Mouse (Mus musculus): ENCODE results near the gene Serinc2. TPM values are rescaled to one million over a fixed set of nuclear protein-coding genes. Genes with fewer than 3 reads are reported as not detected.

Gene Serinc2
- polyA plus RNA-seq (2015; fragmentation: Nextera tagmentation; extraction: Ambion mirVana), result 34.0 and 34.5 TPM in 2 replicates

DNA sequence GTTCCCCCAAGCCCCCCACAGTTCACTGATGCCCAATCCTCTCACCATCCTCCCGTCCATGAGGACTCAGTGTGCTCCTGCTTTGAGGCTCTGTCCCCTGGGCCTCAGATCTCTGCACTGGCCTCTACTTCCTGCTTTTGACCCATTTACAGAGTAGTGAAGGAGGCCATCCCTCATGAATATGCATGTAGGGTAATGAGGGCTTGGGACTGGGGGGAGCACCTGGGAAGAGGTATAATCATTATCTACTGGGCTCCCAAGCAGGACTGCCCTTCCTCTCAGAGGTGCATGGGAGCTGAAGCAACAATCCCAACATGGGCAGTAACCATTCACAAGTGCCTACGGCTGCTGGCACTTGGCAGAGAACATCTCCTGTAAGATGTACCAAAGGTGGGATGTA is at the start of gene Serinc2:
Gene Serinc2 (minus strand): TSS at position 101 of the 400 bp plus-strand sequence.
- WGBS, result 65% methylated on average over 2 of the region's 2 CpGs
- peaks cover 8% of the 10 kb centered on the region; the same call in 1 of the 2 replicates for H3K4me1 ChIP-seq
- no peak within 1 kb of the TSS for H3K4me3 ChIP-seq (replicated peaks)
- no peak within 1 kb of the TSS for H3K9ac ChIP-seq
- peaks cover 9% of the 10 kb centered on the region; the same call in 1 of the 2 replicates for H3K27me3 ChIP-seq (replicated peaks)
- no peaks in the 10 kb centered on the region for H3K36me3 ChIP-seq
- no peak for ATAC-seq (ENCODE audit: insufficient read depth, low FRiP score, low read depth)
- H3K4me2 ChIP-seq, result no peak within 1 kb of the TSS
- no peaks in the 10 kb centered on the region for H3K9me3 ChIP-seq
- H3K27ac ChIP-seq, result no peak within 1 kb of the TSS

- Histone ChIP-seq H3K27me3 (replicated peaks) (no peaks in the 10 kb centered on the region), H3K4me3 (replicated peaks) (no peak overlapping the region), H3K27ac (no peak overlapping the region), H3K4me2 (no peak overlapping the region), H3K9ac (no peak overlapping the region), H3K36me3 (peaks cover 29% of the 10 kb centered on the region), H3K9me3 (no peaks in the 10 kb centered on the region), H3K4me1 (no peaks in the 10 kb centered on the region)
- no peak for ATAC-seq (ENCODE audit: insufficient read depth, low FRiP score, low read depth)
- 86% methylated on average over 9 of the region's 9 CpGs for WGBS
These were observed 48.4 kb upstream of the Serinc2 start for GRCm38 (mm10) chr4:130327366-130327765.

GRCm38 (mm10) chr4:130325446-130325845 is 46.4 kb upstream of the Serinc2 start:
- no peak overlapping the region for H3K4me3 ChIP-seq (replicated peaks)
- no peaks in the 10 kb centered on the region for H3K9me3 ChIP-seq
- no peaks in the 10 kb centered on the region for H3K4me1 ChIP-seq
- no peak overlapping the region for H3K27ac ChIP-seq
- no peaks in the 10 kb centered on the region for H3K27me3 ChIP-seq (replicated peaks)
- no peak overlapping the region for H3K4me2 ChIP-seq
- WGBS, result 95% methylated on average over 2 of the region's 2 CpGs
- H3K9ac ChIP-seq, result no peak overlapping the region
- H3K36me3 ChIP-seq, result peaks cover 37% of the 10 kb centered on the region
- no peak for ATAC-seq (ENCODE audit: insufficient read depth, low FRiP score, low read depth)

- no peak for ATAC-seq (ENCODE audit: insufficient read depth, low FRiP score, low read depth)
- H3K36me3 ChIP-seq, result peaks cover 40% of the 10 kb centered on the region
- H3K27ac ChIP-seq, result no peak overlapping the region
- WGBS, result 73% methylated on average over 5 of the region's 5 CpGs
- H3K9ac ChIP-seq, result no peak overlapping the region
- H3K4me2 ChIP-seq, result no peak overlapping the region
- H3K4me3 ChIP-seq (replicated peaks), result no peak overlapping the region
- H3K4me1 ChIP-seq, result no peaks in the 10 kb centered on the region
- no peaks in the 10 kb centered on the region for H3K27me3 ChIP-seq (replicated peaks)
- no peaks in the 10 kb centered on the region for H3K9me3 ChIP-seq
These were observed 44.6 kb upstream of the Serinc2 start for GRCm38 (mm10) chr4:130323607-130324006.

- peaks cover 37% of the 10 kb centered on the region for H3K36me3 ChIP-seq
- WGBS, result 68% methylated on average over 1 of the region's 1 CpGs
- no peak for ATAC-seq (ENCODE audit: insufficient read depth, low FRiP score, low read depth)
These were observed 44.2 kb upstream of the Serinc2 start for GRCm38 (mm10) chr4:130323165-130323564.

GRCm38 (mm10) chr4:130322567-130322966 is 43.6 kb upstream of the Serinc2 start:
- H3K27me3 ChIP-seq (replicated peaks), result no peaks in the 10 kb centered on the region
- H3K36me3 ChIP-seq, result peaks cover 32% of the 10 kb centered on the region
- H3K9ac ChIP-seq, result no peak overlapping the region
- no peaks in the 10 kb centered on the region for H3K4me1 ChIP-seq
- no peak overlapping the region for H3K4me3 ChIP-seq (replicated peaks)
- ATAC-seq (ENCODE audit: insufficient read depth, low FRiP score, low read depth), result no peak
- H3K9me3 ChIP-seq, result no peaks in the 10 kb centered on the region
- no peak overlapping the region for H3K27ac ChIP-seq
- 73% methylated on average over 7 of the region's 7 CpGs for WGBS
- H3K4me2 ChIP-seq, result no peak overlapping the region

More at GRCm38 (mm10) chr4:130323165-130323564, 44.2 kb upstream of the Serinc2 start:
- Histone ChIP-seq H3K4me1 (no peaks in the 10 kb centered on the region), H3K9ac (no peak overlapping the region), H3K4me2 (no peak overlapping the region), H3K9me3 (no peaks in the 10 kb centered on the region), H3K27me3 (replicated peaks) (no peaks in the 10 kb centered on the region), H3K27ac (no peak overlapping the region), H3K4me3 (replicated peaks) (no peak overlapping the region)

GRCm38 (mm10) chr4:130321640-130322039 is 42.6 kb upstream of the Serinc2 start:
- Histone ChIP-seq H3K27me3 (replicated peaks) (no peaks in the 10 kb centered on the region), H3K9me3 (no peaks in the 10 kb centered on the region), H3K9ac (no peak overlapping the region), H3K4me2 (no peak overlapping the region), H3K36me3 (peaks cover 32% of the 10 kb centered on the region), H3K27ac (no peak overlapping the region), H3K4me1 (no peaks in the 10 kb centered on the region), H3K4me3 (replicated peaks) (no peak overlapping the region)
- ATAC-seq (ENCODE audit: insufficient read depth, low FRiP score, low read depth), result no peak
- WGBS, result 93% methylated on average over 7 of the region's 7 CpGs

DNA sequence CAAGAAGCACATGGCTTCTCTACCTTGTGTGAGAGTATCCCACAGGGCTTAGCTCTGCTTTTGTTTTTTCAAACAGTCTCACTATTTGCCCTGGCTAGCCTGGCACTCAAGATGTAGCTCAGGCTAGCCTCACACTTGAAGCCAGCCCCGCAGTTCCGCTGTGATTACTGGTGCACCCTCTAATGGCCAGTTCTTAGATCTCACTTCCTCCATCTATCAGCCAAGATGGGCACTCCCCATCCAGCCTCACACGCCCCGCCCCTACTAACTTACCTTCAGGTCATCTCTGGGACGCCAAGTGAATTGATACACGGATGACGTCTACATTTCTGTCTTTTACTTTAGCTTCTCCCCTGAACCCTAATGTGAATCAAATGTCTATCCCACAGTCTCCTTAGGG is 40.6 kb upstream of the Serinc2 start:
- Histone ChIP-seq H3K27ac (no peak overlapping the region), H3K4me3 (replicated peaks) (no peak overlapping the region), H3K9me3 (no peaks in the 10 kb centered on the region), H3K36me3 (peaks cover 25% of the 10 kb centered on the region), H3K9ac (no peak overlapping the region), H3K4me1 (peaks cover 3% of the 10 kb centered on the region), H3K27me3 (replicated peaks) (no peaks in the 10 kb centered on the region), H3K4me2 (no peak overlapping the region)
- no peak for ATAC-seq (ENCODE audit: insufficient read depth, low FRiP score, low read depth)
- 81% methylated on average over 7 of the region's 7 CpGs for WGBS

DNA sequence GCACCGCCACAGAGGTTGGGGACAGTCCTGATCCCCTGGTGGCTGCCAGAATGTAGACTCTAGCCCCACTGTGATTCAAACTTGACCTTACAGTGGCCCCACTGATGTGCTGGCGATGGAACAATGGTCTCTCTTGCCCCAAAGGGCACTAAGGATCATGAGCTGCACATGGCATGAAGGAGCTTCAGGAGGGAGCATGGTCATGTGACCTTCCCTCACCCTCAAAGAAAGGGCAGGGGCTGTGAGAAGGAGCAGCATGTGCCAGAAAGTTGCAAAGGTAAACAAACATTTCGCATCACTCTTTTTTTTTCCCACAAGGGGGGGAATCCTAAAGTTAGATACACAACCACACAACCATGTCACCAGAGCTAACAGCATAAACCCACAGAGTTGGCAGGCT is 39.1 kb upstream of the Serinc2 start:
- H3K27me3 ChIP-seq (replicated peaks), result no peaks in the 10 kb centered on the region
- H3K9ac ChIP-seq, result no peak overlapping the region
- peaks cover 3% of the 10 kb centered on the region for H3K4me1 ChIP-seq
- no peak overlapping the region for H3K27ac ChIP-seq
- no peak overlapping the region for H3K4me3 ChIP-seq (replicated peaks)
- no peak for ATAC-seq (ENCODE audit: insufficient read depth, low FRiP score, low read depth)
- H3K36me3 ChIP-seq, result peaks cover 21% of the 10 kb centered on the region
- no peak overlapping the region for H3K4me2 ChIP-seq
- no peaks in the 10 kb centered on the region for H3K9me3 ChIP-seq
- 65% methylated on average over 3 of the region's 3 CpGs for WGBS

DNA sequence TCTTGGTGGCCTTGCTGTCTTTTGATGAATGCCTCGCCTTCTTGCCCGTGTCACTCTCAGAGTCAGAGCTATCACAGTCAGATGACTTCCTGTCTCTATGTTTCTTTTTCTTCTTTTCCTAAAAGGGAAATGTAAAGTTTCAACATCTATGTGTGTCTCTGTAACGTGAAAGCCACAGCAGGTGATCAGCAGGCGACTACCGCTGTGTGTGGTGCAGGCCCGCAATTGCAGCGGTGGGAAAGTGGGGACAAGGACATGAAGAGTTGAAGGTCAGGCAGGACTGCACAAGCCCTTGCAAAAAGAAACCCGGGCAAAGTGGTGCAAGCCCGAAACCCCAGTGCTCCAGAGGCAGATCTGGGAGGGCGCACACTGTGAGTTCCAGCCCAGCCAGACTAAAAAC is 37.7 kb upstream of the Serinc2 start:
- H3K4me1 ChIP-seq, result peaks cover 3% of the 10 kb centered on the region
- no peak overlapping the region for H3K9ac ChIP-seq
- ATAC-seq (ENCODE audit: insufficient read depth, low FRiP score, low read depth), result no peak
- H3K4me2 ChIP-seq, result no peak overlapping the region
- no peaks in the 10 kb centered on the region for H3K9me3 ChIP-seq
- no peak overlapping the region for H3K4me3 ChIP-seq (replicated peaks)
- 78% methylated on average over 10 of the region's 10 CpGs for WGBS
- peaks cover 17% of the 10 kb centered on the region; the same call in 1 of the 2 replicates for H3K36me3 ChIP-seq
- H3K27me3 ChIP-seq (replicated peaks), result no peaks in the 10 kb centered on the region
- no peak overlapping the region for H3K27ac ChIP-seq

GRCm38 (mm10) chr4:130315771-130316527 is 36.9 kb upstream of the Serinc2 start:
- Histone ChIP-seq H3K9ac (no peak overlapping the region), H3K9me3 (no peaks in the 10 kb centered on the region), H3K27ac (no peak overlapping the region), H3K27me3 (replicated peaks) (no peaks in the 10 kb centered on the region), H3K4me2 (no peak overlapping the region), H3K4me3 (replicated peaks) (no peak overlapping the region), H3K4me1 (peaks cover 3% of the 10 kb centered on the region), H3K36me3 (peaks cover 14% of the 10 kb centered on the region; the same call in 1 of the 2 replicates)
- 68% methylated on average over 13 of the region's 13 CpGs for WGBS
- no peak for ATAC-seq (ENCODE audit: insufficient read depth, low FRiP score, low read depth)

DNA sequence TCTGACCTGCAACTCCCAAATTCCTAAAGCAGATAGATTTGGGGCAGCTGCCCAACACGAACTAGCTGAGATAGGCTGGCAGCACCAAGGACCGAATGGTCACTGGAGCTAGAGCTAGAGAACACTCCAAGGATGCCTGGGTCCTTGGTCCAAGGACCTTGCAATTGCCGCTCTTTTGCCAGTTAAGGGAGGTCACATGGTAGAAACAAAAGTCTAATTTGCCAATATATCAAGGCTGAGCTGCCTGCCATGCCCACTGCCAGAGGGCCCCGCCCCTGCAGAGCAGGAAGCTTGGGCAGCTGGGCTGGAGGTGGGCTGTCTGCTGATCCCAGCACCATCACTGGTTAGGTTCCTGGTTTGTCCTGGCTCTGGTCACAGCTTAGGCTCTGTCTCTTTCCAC is 34.5 kb upstream of the Serinc2 start:
- Histone ChIP-seq H3K9me3 (no peaks in the 10 kb centered on the region), H3K4me3 (replicated peaks) (no peak overlapping the region), H3K36me3 (peaks cover 9% of the 10 kb centered on the region; the same call in 1 of the 2 replicates), H3K27me3 (replicated peaks) (peaks cover 10% of the 10 kb centered on the region), H3K4me1 (peaks cover 11% of the 10 kb centered on the region), H3K4me2 (no peak overlapping the region), H3K9ac (no peak overlapping the region), H3K27ac (no peak overlapping the region)
- WGBS, result 85% methylated on average over 4 of the region's 4 CpGs
- no peak for ATAC-seq (ENCODE audit: insufficient read depth, low FRiP score, low read depth)

Measured in stomach, embryonic 15.5 days (tissue).